Mouse (Mus musculus) heart, postnatal 25 days (tissue): ENCODE results near the gene Urod. TPM values are rescaled to one million over a fixed set of nuclear protein-coding genes. Genes with fewer than 3 reads are reported as not detected.

Experiments used
- DNase-seq: peaks from one replicate; pipeline ENCODE4 v3.0.0; 2022; ENCODE audit warnings: low spot score
- intact Hi-C: fragments of 180-260 bp; cut with DNase I; formaldehyde crosslinking; loops from one replicate; pipeline ENCODE4 v1.15.1; 2025
- total RNA-seq, 2 experiments: library from RNA; stranded (reverse); gene quantifications; 2 replicates each; pipeline ENCODE4 v1.2.3; 2021

Gene Urod
- total RNA-seq, 2 experiments from 2014 or later = 85.0 to 91.1 TPM

GRCm38 (mm10) chr4:117001957-117002356 is 7.7 kb upstream of the Urod start:
- intact Hi-C loops = loop anchor here (1.0 to 5.0 kb wide), 3 partner anchors 120 to 215 kb away; no protein-coding TSS in a partner anchor
- no peak for DNase-seq

GRCm38 (mm10) chr4:116999513-117000154 is 5.4 kb upstream of the Urod start:
- intact Hi-C loops = loop anchor here (5.0 kb wide), 2 partner anchors 123 to 218 kb away; no protein-coding TSS in a partner anchor
- no peak for DNase-seq

- no peak for DNase-seq
- intact Hi-C loops = no loop called here
These were observed 1.6 kb upstream of the Urod start for GRCm38 (mm10) chr4:116995798-116996135.

- intact Hi-C loops = no loop called here
- DNase-seq = no peak
These were observed 1.1 kb upstream of the Urod start, which contains the start of gene Hectd3 for GRCm38 (mm10) chr4:116995131-116995797. TSS of gene Hectd3 (plus strand) at chr4:116995317.

- DNase-seq = no peak
- intact Hi-C loops = loop anchor here (1.0 to 5.0 kb wide), 3 partner anchors 163 to 272 kb away; partner anchors contain the start of genes Mutyh and Toe1
These were observed 2.8 kb downstream of the Urod start for GRCm38 (mm10) chr4:116991366-116991765.

GRCm38 (mm10) chr4:116989731-116990130 is 4.5 kb downstream of the Urod start:
- no peak for DNase-seq
- intact Hi-C loops = loop anchor here (2.0 to 5.0 kb wide), 2 partner anchors 161 to 182 kb away; partner anchors contain the start of genes Mutyh and Toe1

- intact Hi-C loops = no loop called here
- DNase-seq = no peak
These were observed 7.1 kb downstream of the Urod start for GRCm38 (mm10) chr4:116987122-116987456.

- DNase-seq = no peak
- intact Hi-C loops = no loop called here
These were observed 7.7 kb downstream of the Urod start for GRCm38 (mm10) chr4:116986400-116987121.

GRCm38 (mm10) chr4:116985681-116986080 is 8.5 kb downstream of the Urod start:
- intact Hi-C loops = no loop called here
- DNase-seq = no peak

- intact Hi-C loops = no loop called here
These were observed 17.7 kb downstream of the Urod start for GRCm38 (mm10) chr4:116976503-116976902.

GRCm38 (mm10) chr4:116954951-116955350 is 39.3 kb downstream of the Urod start:
- DNase-seq = no peak
- intact Hi-C loops = loop anchor here (5.0 kb wide), 1 partner anchor 108 kb away; no protein-coding TSS in a partner anchor

More at GRCm38 (mm10) chr4:116976503-116976902, 17.7 kb downstream of the Urod start:
- no peak for DNase-seq

- DNase-seq = no peak
These were observed 42.6 kb downstream of the Urod start for GRCm38 (mm10) chr4:116951642-116952041.

GRCm38 (mm10) chr4:116944055-116944454 is 50.2 kb downstream of the Urod start:
- intact Hi-C loops = no loop called here
- no peak for DNase-seq

More at GRCm38 (mm10) chr4:116951642-116952041, 42.6 kb downstream of the Urod start:
- intact Hi-C loops = no loop called here

- intact Hi-C loops = no loop called here
- no peak for DNase-seq
These were observed 51.5 kb downstream of the Urod start for GRCm38 (mm10) chr4:116942695-116943094.

Other genes with a start within 250 kb of the Urod start
- 1 to 10 TPM; 6.9 to 8.2 TPM for gene Toe1, start 186.8 kb downstream of the Urod start, total RNA-seq
- gene Mutyh, start 186.7 kb downstream of the Urod start, total RNA-seq = 1 to 10 TPM; 1.5 to 1.6 TPM
- 1 to 10 TPM; 4.2 to 4.8 TPM for gene Hpdl, start 172.7 kb downstream of the Urod start, total RNA-seq
- gene Zswim5, start 117.0 kb downstream of the Urod start, total RNA-seq = 1 to 10 TPM in 1 of 2 experiments, under 1 TPM in 1; 0.94 to 1.2 TPM
- 10 to 100 TPM; 14.8 to 15.3 TPM for gene Hectd3, start 904 bp upstream of the Urod start, total RNA-seq
- 10 to 100 TPM; 13.5 to 13.8 TPM for gene Eif2b3, start 25.0 kb upstream of the Urod start, total RNA-seq
- 1 to 10 TPM; 1.1 to 1.5 TPM for gene Ptch2, start 101.7 kb upstream of the Urod start, total RNA-seq
- gene Btbd19, start 131.3 kb upstream of the Urod start, total RNA-seq = 1 to 10 TPM; 2.0 to 3.3 TPM
- gene Tctex1d4, start 132.4 kb upstream of the Urod start, total RNA-seq = not detected
- gene Plk3, start 139.6 kb upstream of the Urod start, total RNA-seq = 1 to 10 TPM; 1.5 to 2.1 TPM
- 100 to 1,000 TPM; 571 to 648 TPM for gene Rps8, start 161.8 kb upstream of the Urod start, total RNA-seq
- gene Kif2c, start 188.2 kb upstream of the Urod start, total RNA-seq = under 1 TPM; 0.31 to 0.34 TPM